Mouse (Mus musculus) spleen, postnatal 36 days (tissue): ENCODE results near the gene Eif4e2.
A peak's percentile ranks its signal among the peaks of the same experiment; 100 is the strongest.

Experiments
- DNase-seq, 2 experiments: peaks; one replicate each; pipeline ENCODE4 v3.0.0; 2022; ENCODE audit warnings: low spot score in 2 of 2, mixed read lengths in 1 of 2

Gene Eif4e2

DNA sequence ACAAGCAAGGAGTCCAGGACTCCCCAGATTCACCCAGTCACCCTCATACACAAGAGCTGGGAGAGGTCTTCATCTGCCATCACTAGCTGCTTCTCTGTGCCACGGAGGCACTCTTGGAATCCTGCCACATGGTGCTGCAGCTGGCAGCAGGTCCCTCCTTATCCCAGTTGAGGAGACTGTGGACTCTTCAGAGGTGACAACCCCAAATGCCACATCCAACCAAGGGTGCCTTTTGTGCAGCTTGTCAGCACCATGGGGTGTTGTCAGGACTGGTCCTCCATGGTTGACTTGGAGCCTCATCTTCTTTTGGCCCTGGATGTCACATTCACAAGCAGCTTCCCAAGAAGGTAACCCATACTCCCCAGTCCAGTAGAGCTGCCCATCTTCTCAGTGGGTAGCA lies 11.9 kb upstream of the Eif4e2 start:
- DNase-seq, result no peak

DNA sequence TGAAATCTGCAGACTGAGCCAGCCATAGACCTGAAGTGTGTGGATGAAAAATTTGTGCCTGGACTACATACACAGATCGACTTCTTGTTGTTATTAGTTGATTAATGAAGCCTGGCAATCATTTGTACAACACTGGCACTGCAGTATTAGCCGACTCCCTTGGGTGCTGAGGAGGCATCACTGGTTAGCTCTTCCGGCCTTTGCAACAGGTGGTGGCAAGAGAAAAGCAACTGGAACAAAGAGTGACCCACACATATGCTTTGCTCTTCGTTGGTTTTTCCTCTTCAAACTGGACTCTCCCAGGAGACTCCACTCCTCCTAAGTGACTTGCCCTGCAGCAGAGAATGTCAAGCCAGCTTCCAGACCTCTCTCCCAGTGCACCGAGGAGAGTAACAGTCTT lies 9.9 kb upstream of the Eif4e2 start:
- DNase-seq, result no peak

DNA sequence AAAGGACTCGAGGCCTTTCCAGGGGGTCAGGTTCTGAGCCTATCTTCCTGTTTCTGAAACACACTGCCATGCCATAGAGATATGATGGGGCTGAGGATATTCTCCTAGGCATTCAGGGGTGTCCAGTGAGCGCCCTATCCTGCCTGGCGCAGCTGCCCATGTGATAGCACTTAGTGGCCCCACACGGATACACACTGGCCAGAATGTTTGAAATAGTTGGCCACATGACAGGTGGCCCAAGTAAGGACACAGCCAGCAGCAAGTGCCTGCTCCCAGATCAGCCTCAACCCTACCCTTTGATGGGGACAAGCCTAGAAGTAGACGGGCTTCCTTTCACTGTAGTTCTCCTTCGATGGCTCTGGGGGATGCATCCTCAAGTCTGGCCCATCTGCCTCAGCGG lies 9.2 kb upstream of the Eif4e2 start, which contains the start of gene Chrng:
TSS of gene Chrng (plus strand) at position 193 of the 400 bp plus-strand sequence.
- DNase-seq, result no peak

DNA sequence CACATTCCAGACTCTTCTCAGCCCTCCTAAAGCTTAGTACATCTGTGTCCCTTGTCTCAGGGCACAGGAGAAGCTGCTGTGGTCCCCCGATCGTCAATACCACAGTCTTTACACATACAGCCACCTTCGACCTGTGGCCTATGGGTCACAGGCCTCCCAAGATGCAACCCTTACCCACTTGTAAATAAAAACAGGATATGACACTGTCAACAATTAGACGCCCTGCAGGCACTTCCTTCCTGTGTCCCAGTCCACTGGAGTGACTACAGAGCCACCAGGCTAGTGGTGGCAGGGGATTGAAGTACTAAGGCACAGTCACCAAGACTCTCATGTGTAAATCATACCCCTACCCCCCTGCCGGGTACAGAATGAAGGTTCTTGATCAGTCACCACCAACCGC lies 8.7 kb upstream of the Eif4e2 start:
- DNase-seq, result no peak

DNA sequence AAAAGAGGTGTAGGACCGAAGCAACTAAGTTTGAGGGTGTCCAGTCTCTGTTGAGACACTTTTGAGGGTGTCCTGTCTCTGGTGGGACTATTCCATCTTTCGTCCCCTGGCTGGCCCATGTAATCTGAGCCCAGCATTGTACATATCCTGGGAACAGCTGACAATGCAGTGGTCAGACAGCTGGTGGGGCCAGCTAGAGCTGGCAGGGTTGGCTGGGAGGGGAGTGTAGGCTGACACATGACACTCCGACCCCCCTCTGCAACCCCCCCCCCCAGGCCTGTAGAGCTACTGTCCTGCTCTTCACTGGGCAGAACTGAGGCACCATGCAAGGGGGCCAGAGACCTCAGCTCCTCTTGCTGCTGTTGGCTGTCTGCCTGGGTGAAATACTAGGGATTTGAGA lies 8.2 kb upstream of the Eif4e2 start:
- no peak for DNase-seq

DNA sequence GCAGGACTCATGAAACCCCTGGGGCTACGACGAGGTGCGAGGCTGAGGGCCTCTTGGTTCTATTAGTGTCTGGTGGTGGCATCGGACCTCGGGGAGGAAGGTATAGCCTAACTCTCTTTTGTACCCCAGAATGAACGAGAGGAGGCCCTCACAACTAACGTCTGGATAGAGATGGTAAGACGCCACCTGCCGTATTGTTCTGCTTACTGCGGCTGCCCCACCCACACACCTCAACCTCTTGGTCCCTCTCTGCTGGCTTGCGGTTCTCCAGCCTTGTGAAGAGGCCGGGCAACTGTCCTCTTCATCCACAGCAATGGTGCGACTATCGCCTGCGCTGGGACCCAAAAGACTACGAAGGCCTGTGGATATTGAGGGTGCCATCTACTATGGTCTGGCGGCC lies 7.4 kb upstream of the Eif4e2 start:
- DNase-seq, result no peak

DNA sequence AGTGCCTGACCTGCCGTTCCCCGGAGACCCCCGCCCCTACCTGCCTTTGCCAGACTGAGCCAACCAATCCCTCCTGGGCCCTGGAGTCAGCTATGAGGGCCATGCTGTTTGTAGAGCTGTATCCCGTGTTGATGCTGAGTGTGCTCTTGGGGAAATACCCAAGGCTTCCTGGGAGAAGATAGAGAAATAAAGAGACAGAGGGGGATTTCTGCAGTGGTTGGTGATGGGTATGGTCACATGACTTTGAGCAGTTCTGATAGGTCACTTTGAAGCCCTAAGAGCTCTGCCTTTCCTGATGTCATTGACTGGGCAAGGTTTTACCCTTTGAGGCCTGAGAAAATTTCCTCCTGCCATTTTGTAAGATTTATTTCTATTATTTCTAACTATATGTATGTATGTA lies 2.3 kb upstream of the Eif4e2 start:
- no peak for DNase-seq

DNA sequence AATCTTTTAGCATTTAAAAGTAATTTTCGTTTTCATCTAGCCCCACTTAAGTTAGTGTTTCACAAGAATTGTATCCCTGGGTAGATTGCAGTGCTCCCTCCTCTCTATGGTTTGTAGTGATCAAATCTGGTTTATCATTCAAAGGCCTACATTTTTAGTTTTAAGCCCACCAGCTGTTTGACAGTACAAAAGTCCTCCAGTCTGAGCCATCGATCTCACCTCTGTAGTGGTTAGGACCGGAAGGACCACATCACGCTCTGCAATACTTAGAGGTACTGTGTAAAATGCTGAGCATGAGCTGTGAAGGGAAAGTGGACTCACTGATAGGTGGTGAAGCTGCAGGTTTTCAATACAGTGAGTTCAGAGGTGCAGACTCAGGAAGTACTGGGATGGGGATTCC lies 1.0 kb downstream of the Eif4e2 start:
- peak in 1 of 2 experiments; percentile 10 for DNase-seq

DNA sequence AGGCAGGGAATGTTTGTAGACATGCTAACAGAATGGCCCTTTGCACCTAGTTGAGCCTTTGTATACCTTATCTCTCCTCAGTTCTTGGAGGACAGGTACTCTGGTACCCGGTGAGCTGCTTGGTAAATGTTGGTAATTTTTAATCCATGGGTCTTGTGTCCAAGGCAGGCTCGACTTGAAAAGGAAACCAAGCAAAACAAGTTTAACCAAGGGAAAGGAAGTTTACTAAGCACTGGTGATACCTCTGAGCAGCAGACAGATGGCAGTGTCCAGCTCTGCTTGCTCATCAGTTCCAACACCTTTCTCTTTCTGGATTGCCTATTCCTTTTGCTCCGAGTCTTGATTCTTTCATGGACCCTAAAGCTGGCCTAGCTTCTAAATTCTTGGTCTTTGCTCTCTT lies 4.2 kb downstream of the Eif4e2 start:
- DNase-seq, result no peak

DNA sequence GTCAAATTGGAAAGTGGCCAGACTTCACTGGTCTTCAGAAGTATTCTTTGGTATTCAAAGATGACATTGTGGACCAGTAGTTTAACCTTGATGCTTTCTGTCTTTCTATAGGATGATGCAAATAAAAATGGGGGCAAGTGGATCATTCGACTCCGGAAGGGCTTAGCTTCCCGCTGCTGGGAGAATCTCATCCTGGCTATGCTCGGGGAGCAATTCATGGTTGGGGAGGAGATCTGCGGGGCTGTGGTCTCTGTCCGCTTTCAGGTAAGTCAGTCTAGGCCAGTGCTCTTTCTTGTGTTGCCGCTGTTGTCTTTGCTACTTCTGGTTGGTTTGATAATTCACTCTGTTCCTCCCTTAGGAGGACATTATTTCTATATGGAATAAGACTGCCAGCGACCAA lies 12.0 kb downstream of the Eif4e2 start:
- DNase-seq, result no peak

DNA sequence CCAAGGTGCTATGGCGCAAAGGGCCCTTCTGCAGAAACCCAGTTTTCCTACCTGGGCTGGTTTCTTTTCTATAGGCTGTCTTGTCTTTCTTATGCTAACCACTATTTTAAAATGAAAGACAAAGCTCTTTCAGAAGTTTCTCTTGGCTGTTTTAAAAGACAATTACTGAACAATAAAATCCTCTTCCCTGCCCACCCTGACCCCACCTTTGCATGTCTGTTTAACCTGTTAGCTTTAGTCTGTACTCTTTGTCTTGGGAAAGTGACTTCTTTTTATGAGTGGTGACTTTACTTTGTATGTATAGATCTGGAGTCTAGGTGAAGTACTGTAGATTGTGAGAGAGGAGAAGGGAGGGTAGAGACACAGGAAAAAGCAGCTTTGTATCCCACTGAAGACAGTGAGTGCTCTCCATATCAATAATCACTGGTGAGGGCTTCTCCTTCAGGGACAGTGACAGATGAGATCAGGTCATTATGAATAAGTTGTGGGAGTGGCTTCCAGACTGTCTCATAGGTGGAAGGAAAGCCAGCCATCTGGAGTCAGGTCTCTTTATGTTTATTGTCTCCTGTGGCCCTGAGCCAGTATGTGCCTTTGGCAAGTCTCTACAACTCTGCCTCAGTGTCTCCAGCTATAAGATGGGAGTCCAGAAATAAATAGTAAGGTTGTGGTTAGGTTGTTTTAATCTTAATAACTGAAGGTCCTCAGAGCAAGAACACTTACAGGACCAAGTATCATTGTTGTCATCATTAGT lies 12.9 kb downstream of the Eif4e2 start:
- no peak for DNase-seq

DNA sequence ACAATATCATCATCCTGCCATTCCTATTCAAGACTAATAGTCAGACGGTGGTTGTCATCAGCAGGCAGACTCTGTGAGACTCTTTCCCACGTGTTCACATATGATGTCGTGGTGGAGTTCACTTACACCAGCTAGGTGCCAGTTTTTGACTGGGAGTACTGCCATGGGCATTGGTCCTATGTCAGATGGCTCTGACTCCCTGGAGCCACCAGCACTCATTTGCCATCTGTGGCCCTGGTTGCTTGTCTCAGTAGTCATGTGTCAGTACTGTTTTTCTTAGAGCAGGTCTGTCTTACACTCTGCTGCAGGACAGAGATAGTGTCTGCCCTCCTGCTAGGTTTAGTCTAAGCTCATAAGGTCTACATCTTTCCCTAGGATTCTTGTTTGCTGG lies 13.4 kb downstream of the Eif4e2 start:
- no peak for DNase-seq

DNA sequence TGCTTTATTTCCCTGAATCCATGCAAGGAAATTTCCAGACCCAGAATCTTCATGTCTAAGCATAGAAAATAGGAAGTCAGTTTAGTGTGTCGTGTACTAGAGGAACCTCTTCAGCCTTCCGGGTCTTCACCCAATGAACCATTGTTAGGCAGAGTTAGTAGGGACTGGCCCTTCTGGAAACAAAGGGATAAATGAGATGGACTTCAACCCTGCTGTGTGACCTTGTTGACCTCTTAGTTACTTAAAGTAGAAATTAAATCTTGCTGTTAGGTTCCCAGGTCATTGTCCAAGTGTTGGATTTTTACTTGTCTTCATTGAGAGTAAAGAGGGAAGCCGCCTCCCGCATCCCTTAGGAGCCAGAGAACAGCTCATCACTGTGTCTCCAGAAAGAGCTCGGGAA lies 16.9 kb downstream of the Eif4e2 start:
- DNase-seq, result no peak

DNA sequence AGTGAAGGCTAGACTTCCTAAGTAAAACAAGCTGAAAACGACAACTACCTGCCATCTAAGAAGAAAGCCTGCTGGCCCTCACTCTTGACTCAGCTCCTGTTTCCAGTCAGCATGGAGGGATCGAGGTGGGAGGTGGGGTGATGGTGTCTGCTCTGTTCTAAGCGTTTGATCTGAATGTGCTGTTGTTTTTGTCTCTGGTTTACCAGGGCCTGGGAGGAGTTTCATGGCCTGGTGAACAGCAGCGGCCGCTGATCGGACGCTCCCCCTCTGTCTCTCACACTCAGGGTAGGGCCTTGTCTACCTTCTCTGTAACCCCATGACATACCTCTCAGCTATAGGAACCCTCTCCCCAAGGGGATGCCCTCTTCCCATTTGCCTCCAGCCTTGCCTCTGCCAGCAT lies 18.5 kb downstream of the Eif4e2 start:
- DNase-seq, result no peak

DNA sequence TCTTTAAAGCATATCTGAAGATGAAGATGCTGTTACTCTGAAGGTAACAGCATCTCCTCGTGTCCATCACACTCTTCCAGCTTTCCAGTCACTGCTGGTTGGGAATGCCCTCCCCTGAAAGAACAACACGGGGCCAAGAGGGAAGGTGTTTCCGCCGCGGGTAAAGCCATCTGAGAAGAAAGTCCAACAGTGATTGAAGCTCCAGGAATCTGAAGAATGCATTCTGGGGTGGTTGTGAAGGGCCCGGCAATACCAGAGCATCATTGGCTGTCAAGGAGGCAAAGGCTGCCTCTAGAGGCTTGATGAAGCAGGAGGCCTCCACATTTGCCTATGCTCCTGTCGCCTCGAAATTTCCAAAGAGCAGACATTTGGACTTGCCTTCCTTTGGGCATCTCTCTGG lies 25.3 kb downstream of the Eif4e2 start:
- no peak for DNase-seq

DNA sequence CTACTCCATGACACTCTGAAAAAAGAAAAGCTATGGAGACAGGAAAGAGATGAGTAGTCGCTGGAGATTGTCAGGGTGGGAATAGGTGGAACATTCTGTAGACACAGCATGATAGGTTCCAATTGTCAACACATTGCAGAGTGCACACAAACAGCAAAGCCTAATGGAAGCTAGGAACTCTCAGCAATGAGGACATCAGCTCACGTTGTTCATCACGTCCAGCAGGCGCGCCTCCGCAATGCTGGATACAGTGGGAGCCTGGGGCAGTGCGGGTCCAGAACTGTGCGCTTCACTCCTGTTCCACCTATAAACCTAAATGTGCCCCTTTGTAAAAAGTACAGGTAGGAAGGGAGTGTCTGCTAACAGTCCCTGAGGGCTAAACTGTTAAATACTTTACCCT lies 29.3 kb downstream of the Eif4e2 start:
- DNase-seq, result no peak

DNA sequence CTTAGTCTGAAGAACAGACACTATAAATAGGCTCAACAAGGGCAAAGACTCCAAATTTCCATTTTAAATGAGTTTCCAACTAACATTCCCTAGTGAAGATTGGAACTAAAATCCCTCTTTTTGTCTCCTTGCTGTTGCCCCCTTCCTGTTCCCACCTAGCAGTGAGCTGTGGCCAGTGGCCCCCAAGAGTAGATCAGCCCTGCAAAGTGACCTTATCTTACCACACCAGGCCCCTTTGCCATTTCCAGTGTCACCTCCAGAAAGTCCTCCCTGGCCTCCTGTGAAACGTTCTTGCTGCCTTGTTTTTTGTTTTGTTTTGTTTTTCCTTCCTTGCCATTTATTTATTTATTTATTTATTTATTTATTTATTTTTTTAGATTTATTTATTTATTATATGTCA lies 31.7 kb downstream of the Eif4e2 start:
- no peak for DNase-seq

DNA sequence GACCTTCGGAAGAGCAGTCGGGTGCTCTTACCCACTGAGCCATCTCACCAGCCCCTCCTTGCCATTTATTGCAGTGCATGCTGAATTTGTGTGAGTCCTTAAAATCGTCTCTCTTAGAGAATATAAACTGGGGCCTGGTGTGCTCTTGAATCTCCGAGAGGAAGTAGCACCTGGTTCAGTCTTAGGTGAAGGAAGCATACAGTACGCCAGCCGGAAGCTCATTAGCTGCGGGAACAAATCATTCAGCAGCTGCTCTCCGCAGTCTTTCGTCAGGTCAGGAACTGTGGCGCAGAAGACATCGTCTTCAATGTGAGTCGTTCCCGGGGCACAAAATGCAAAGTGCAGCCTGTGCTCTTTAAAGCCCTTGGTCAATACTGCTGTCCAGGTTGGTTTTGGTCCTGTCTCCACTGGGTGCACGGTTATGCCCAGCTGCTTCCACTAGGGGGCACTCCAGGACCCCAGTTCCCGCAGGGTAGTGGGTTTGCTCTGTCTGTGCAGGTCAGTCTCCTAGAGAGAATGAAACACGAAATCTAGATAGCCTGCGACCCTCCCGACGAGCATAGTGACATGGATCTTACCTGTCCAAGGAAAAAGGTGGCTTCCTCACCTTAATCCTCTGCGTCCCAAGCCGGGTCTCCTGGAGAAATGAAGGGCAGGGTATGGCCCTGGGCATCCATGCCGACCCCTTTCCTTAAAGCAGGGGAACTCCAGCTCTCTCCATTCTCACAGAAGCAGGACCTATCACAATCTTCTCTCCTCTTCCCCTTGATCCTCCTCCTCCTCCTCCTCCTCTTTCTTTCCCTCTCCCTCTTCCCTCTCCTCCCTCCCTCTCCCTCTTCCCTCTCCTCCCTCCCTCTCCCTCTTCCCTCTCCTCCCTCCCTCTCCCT lies 32.5 kb downstream of the Eif4e2 start:
- DNase-seq, result peak; percentile 43 to 49

DNA sequence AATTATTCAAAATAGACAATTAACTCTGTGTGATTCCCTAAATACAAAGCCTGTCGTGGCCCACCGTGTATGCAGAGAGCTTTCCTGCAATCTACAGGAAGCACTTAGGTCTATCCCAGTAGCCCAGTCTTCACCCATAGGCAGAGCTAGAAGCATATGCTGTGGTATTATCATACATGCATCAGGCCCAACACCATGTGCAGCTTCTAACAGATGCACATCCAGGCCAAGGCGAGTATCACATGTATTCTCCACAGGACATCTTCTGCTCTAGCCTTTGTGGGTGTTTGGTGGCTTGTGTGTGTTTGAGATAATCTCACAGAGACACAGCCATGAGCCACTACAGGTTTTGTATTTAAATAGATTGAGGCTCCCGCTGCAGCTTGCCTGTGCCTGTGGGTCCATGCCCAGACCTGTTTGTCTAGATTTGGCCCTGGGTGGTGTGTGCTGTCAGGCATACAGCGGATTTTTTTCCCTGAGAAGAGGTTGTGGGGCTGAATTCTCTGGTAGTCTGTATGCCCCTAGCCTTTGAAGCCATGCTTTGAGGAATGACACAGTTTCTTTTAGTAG lies 38.4 kb downstream of the Eif4e2 start:
- no peak for DNase-seq

DNA sequence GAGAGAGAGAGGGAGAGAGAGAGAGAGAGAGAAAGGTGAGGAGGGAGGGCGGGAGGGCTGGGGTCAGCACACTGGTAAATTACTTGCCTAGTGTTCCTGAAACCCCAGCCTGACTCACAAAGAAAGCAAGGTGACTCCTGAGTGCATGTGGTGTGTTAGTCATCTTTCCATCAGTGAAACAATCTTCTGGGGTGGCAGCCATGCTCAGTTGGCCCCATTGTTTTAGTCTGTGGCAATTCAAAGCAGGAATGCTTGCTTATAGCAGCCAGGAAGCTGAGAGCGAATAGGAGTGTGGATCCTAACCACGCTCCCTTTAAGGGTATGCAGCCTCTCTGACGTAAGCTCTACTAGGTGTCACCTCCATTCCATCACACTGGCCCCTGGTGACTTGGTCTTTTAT lies 41.5 kb downstream of the Eif4e2 start:
- DNase-seq, result no peak

DNA sequence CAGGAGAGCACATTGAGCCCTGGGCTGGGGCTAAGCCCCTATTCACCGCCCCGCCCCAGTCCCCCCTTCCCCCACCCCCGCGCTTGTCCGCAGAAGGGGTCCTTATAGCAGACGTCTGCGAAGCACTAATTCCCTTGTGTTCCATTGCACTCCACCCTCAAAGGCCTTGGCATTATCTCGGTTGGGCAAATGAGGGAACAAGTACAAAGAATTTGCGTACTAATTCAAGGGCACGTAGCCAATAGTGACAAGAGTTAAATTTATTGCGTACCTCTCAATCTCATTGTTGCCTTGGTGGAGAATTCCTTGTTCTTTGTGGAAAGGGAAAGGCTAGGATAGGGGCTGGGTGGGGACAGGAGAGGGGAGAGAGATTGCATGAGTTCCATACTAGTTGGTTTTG lies 44.0 kb downstream of the Eif4e2 start:
- no peak for DNase-seq

DNA sequence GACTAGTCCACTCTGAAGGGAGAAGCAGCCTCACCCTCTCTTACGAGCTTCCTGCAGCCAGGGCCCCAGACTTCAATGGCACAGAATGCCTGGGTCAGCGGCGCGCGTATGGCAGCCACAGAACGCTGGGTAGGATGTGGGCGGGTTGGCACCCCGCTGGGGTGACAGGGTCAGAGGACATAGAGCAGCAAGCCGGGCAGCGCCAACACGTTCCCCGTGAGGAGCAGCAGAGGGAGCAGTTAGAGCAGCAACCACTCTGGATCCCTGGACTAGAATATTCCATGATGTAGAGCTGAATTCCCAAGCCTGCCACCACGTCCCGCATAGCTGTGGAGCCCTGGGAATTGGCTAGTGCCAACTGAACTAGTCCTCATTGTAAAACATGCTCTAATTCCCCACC lies 44.8 kb downstream of the Eif4e2 start:
- peak in 1 of 2 experiments; percentile 4 for DNase-seq

DNA sequence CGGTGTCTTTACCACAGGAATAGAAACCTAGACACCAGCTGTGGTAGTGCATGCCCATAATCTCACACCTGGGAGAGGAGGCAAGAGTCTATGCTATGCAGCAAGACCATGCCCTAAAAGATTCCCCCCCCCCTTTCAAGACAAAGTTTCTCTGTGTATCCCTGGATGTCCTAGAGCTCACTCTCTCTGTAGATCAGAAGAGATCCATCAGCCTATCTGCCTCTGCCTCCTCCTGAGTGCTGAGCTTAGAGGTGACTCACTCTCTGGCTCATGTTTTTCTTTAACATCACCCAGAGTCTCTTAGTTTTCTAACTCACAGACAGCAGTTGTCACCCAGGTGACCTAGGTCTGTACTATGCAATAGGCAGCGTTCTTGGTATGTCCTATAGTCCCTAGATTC lies 45.6 kb downstream of the Eif4e2 start:
- DNase-seq, result no peak
